Mouse (Mus musculus): ENCODE results near the gene Rho. TPM values are rescaled to one million over a fixed set of nuclear protein-coding genes. Genes with fewer than 3 reads are reported as not detected.

The Rho gene
- polyA plus RNA-seq, 1 experiment from 2014 or later: 0.19 TPM

DNA sequence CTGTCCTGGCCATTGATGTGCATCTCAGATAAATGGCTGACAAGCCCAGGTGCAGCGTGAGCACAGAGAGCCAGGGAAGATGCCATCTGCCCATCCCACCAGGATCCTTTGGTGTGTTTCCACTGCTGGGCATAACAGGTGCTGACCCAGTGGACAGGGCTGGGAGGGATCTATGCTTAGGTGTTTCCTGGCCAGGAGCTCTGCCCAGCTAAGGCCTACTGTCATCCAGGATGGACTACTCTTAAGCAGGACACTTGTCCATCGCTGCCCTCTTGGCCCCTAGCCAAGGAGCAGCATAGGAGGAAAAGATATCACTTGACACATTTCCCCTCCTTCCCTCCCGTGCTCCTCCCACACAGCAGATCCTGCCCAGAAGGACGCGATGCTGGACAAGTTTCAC lies 14.9 kb upstream of the Rho start:
- no peak overlapping the region for H3K9ac ChIP-seq (replicated peaks)
- H3K4me1 ChIP-seq: peaks cover 50% of the 10 kb centered on the region
- H3K9me3 ChIP-seq: no peaks in the 10 kb centered on the region
- H3K4me2 ChIP-seq (replicated peaks): no peak overlapping the region
- H3K27me3 ChIP-seq: no peaks in the 10 kb centered on the region
- H3K36me3 ChIP-seq: no peaks in the 10 kb centered on the region
- peak overlapping the region; percentile 84; the same call in 1 of the 2 replicates for H3K27ac ChIP-seq (replicated peaks)
- H3K4me3 ChIP-seq: no peak overlapping the region
- 85% methylated on average over 5 of the region's 5 CpGs for WGBS
- ATAC-seq (replicated peaks): no peak

DNA sequence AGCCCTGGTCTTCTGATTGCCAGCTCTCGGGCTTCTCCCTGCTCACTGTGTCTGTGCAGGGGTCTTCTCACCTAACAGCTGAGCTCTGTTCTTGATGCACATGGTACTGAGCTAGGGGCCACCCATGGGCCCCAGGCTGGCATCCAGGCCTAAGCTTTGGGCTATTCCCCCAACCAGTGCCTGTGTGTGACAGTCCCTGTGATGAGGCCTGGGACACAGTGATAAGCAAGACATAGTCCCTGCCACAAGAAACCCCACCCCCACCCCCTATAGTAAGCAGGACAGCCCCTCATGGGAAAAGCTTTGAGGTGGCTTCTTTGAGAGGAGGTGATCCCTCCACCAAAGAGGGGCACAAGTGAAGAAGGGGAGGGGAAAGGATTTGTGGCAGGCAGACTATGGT lies 12.9 kb upstream of the Rho start:
- H3K9me3 ChIP-seq: no peaks in the 10 kb centered on the region
- no peak for ATAC-seq (replicated peaks)
- 93% methylated on average over 1 of the region's 1 CpGs for WGBS

DNA sequence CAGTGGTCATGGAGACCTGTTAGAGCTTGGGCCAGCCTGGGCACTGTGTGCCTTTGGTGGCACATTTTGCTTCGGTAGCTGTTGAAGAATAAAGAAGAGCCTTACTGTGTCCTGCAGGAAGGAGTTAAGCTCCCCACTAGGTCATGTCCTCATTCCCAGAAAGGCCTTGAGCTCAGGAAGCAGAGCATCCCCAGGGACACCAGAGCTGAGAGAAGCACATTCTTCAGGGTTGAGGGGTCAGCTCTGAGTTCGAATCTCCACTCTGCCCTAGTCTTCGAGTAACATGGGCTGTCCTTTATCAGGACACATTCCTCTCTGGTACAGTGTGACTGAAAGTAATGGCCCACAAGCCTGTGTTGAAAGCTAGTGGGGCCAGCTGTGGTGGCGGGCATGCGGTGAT lies 11.7 kb upstream of the Rho start:
- H3K4me2 ChIP-seq (replicated peaks): no peak overlapping the region
- H3K4me1 ChIP-seq: peaks cover 21% of the 10 kb centered on the region
- ATAC-seq (replicated peaks): no peak
- no peaks in the 10 kb centered on the region for H3K9me3 ChIP-seq
- no peak overlapping the region for H3K4me3 ChIP-seq
- H3K27ac ChIP-seq (replicated peaks): no peak overlapping the region
- WGBS: 87% methylated on average over 5 of the region's 5 CpGs
- no peaks in the 10 kb centered on the region for H3K27me3 ChIP-seq
- H3K36me3 ChIP-seq: no peaks in the 10 kb centered on the region
- H3K9ac ChIP-seq (replicated peaks): no peak overlapping the region

More for the DNA sequence above, 12.9 kb upstream of the Rho start:
- Histone ChIP-seq H3K27me3 (no peaks in the 10 kb centered on the region), H3K4me2 (replicated peaks) (no peak overlapping the region), H3K36me3 (no peaks in the 10 kb centered on the region), H3K27ac (replicated peaks) (no peak overlapping the region), H3K9ac (replicated peaks) (no peak overlapping the region), H3K4me3 (no peak overlapping the region), H3K4me1 (peaks cover 34% of the 10 kb centered on the region)

DNA sequence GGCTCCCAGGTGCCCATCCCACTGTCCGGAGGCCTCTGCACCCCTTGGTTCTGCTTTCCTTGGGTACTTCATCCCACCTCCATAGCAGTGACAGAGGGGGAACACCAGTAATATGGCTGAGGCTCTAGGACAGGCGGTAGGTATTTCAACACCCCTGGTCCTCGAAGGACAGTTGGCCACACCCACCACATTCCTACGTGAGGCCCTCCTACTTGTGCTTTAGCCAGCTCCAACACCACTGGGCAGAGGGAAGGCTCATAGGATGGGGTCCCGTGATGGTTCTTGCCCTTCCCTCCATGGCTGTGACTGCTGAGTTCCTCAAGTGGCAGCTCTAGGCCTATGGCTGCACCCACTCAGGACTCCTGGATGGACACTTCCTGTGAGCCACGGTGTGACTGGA lies 6.7 kb upstream of the Rho start:
- Histone ChIP-seq H3K9me3 (no peaks in the 10 kb centered on the region), H3K36me3 (no peaks in the 10 kb centered on the region), H3K9ac (replicated peaks) (no peak overlapping the region), H3K4me3 (no peak overlapping the region), H3K4me1 (peaks cover 32% of the 10 kb centered on the region), H3K27ac (replicated peaks) (no peak overlapping the region), H3K27me3 (no peaks in the 10 kb centered on the region), H3K4me2 (replicated peaks) (no peak overlapping the region)
- ATAC-seq (replicated peaks): no peak
- 54% methylated on average over 6 of the region's 6 CpGs for WGBS

- no peaks in the 10 kb centered on the region for H3K36me3 ChIP-seq
- H3K9me3 ChIP-seq: no peaks in the 10 kb centered on the region
- H3K4me3 ChIP-seq: no peak overlapping the region
- H3K4me2 ChIP-seq (replicated peaks): no peak overlapping the region
- H3K27ac ChIP-seq (replicated peaks): peak overlapping the region; percentile 88
- H3K9ac ChIP-seq (replicated peaks): no peak overlapping the region
- 21% methylated on average over 10 of the region's 10 CpGs for WGBS
- no peaks in the 10 kb centered on the region for H3K27me3 ChIP-seq
- no peak for ATAC-seq (replicated peaks)
- H3K4me1 ChIP-seq: peaks cover 32% of the 10 kb centered on the region
Observed at GRCm38 (mm10) chr6:115926416-115926815, 5.1 kb upstream of the Rho start.

DNA sequence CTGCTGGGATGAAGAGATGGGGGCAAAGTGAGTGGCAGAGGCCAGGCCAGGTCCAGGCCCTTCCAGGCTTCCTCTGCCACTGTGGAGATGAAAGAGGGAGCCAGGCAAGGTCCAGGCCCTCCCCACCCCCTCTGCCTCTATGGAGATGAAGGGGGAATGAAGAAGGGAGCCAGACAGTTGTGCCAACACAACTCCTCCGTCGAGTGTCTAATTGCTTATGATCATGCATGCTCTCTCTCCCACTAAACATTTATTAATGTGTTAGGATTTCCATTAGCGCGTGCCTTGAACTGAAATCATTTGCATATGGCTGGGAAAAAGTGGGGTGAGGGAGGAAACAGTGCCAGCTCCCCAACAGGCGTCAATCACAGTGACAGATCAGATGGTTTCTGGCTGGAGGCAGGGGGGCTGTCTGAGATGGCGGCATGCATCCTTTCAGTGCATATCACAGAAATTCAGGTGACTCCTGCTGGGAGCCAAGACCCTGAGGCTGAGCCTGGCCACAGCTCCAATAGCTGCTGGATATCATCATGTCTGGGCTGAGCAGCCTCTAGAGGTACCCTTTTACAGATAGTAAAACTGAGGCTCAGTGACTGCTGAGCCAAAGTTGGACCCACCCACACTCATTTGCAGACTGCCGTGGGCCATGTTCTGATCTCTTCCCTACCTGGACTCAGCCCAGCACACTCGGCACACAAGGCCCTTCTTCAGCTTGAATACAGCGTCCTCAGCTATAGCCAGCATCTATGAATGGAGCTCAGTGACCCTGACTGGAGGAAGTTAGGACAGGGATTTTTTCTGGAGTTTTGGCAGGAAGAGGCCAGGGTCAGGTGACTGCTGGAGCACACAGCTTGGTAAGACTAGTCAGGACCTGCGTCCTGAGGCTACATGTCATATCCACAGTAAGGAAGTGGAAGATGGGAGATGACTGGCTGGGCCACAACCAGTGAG lies 4.0 kb upstream of the Rho start:
- Histone ChIP-seq H3K4me3 (no peak overlapping the region), H3K9ac (replicated peaks) (no peak overlapping the region), H3K4me2 (replicated peaks) (no peak overlapping the region), H3K36me3 (no peaks in the 10 kb centered on the region), H3K9me3 (no peaks in the 10 kb centered on the region), H3K27me3 (no peaks in the 10 kb centered on the region), H3K4me1 (peaks cover 32% of the 10 kb centered on the region), H3K27ac (replicated peaks) (peak overlapping the region; percentile 88)
- ATAC-seq (replicated peaks): peak; percentile 74
- 35% methylated on average over 10 of the region's 10 CpGs for WGBS

- WGBS: 71% methylated on average over 5 of the region's 5 CpGs
- Histone ChIP-seq H3K4me1 (peaks cover 32% of the 10 kb centered on the region), H3K4me2 (replicated peaks) (no peak overlapping the region), H3K9ac (replicated peaks) (no peak overlapping the region), H3K36me3 (no peaks in the 10 kb centered on the region), H3K4me3 (no peak overlapping the region), H3K27ac (replicated peaks) (no peak overlapping the region), H3K9me3 (no peaks in the 10 kb centered on the region), H3K27me3 (no peaks in the 10 kb centered on the region)
- no peak for ATAC-seq (replicated peaks)
Observed at GRCm38 (mm10) chr6:115930018-115930417, 1.5 kb upstream of the Rho start.

GRCm38 (mm10) chr6:115932391-115932790 lies 843 bp downstream of the Rho start:
- H3K4me2 ChIP-seq (replicated peaks): no peak overlapping the region
- ATAC-seq (replicated peaks): no peak
- H3K9ac ChIP-seq (replicated peaks): no peak overlapping the region
- no peaks in the 10 kb centered on the region for H3K36me3 ChIP-seq
- H3K27ac ChIP-seq (replicated peaks): no peak overlapping the region
- peaks cover 11% of the 10 kb centered on the region for H3K4me1 ChIP-seq
- H3K9me3 ChIP-seq: no peaks in the 10 kb centered on the region
- no peak overlapping the region for H3K4me3 ChIP-seq
- 95% methylated on average over 3 of the region's 3 CpGs for whole genome bisulfite sequencing
- no peaks in the 10 kb centered on the region for H3K27me3 ChIP-seq

GRCm38 (mm10) chr6:115935544-115935943 lies 4.0 kb downstream of the Rho start:
- H3K27me3 ChIP-seq: no peaks in the 10 kb centered on the region
- no peak overlapping the region for H3K4me3 ChIP-seq
- WGBS: 76% methylated on average over 8 of the region's 8 CpGs
- ATAC-seq (replicated peaks): no peak
- H3K27ac ChIP-seq (replicated peaks): no peak overlapping the region
- no peak overlapping the region for H3K9ac ChIP-seq (replicated peaks)
- H3K36me3 ChIP-seq: no peaks in the 10 kb centered on the region
- no peaks in the 10 kb centered on the region for H3K9me3 ChIP-seq
- no peaks in the 10 kb centered on the region for H3K4me1 ChIP-seq
- no peak overlapping the region for H3K4me2 ChIP-seq (replicated peaks)

DNA sequence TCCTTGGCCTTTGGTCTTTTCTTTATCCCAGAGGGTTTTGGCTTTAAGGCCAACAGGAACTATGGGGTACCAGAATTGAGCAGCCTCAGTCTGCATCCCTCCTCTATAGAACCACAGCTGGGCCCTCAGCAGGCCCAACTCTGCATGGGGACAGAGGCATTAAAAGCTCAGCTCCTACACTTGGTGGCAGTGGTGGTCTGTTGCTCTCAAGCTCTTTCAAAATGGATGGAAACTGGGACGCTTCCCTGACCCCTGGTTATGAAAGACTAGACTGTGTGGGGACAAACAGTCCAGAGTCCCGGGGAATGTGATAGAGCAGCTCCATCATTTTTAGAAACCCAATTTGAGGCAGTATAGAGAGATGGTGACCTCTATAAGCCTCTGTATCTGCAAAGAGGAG lies 6.5 kb downstream of the Rho start:
- H3K27ac ChIP-seq (replicated peaks): no peak overlapping the region
- no peak for ATAC-seq (replicated peaks)

DNA sequence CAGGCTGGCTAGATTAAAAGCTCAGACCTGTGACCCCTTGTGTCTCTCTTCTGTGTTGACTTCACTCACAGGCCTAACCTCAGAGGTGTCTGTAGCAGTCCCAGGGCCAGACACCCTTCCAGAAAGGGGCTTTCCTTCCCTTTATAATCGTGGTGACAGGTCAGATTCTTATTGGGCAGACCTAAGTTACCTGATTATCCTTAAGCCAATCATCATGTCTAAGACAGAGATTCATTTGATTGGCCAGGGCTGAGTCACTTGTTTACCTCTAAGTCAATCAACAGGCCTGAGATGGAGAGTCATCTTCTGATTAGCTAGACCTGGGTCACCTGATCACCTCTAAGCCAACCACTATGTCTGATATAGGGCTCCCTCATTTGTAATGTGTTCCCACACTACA lies 7.2 kb downstream of the Rho start:
- Histone ChIP-seq H3K9me3 (no peaks in the 10 kb centered on the region), H3K4me1 (peaks cover 3% of the 10 kb centered on the region; the same call in 1 of the 2 replicates), H3K4me3 (no peak overlapping the region), H3K27me3 (no peaks in the 10 kb centered on the region), H3K9ac (replicated peaks) (no peak overlapping the region), H3K36me3 (no peaks in the 10 kb centered on the region), H3K4me2 (replicated peaks) (no peak overlapping the region), H3K27ac (replicated peaks) (no peak overlapping the region)
- ATAC-seq (replicated peaks): no peak
- WGBS: 70% methylated on average over 1 of the region's 1 CpGs

More for the DNA sequence above, 6.5 kb downstream of the Rho start:
- H3K27me3 ChIP-seq: no peaks in the 10 kb centered on the region
- H3K4me2 ChIP-seq (replicated peaks): no peak overlapping the region
- H3K36me3 ChIP-seq: no peaks in the 10 kb centered on the region
- no peaks in the 10 kb centered on the region for H3K9me3 ChIP-seq
- peaks cover 3% of the 10 kb centered on the region; the same call in 1 of the 2 replicates for H3K4me1 ChIP-seq
- 95% methylated on average over 2 of the region's 2 CpGs for WGBS
- H3K4me3 ChIP-seq: no peak overlapping the region
- H3K9ac ChIP-seq (replicated peaks): no peak overlapping the region

GRCm38 (mm10) chr6:115940603-115941002 lies 9.1 kb downstream of the Rho start:
- no peak overlapping the region for H3K9ac ChIP-seq (replicated peaks)
- H3K36me3 ChIP-seq: no peaks in the 10 kb centered on the region
- H3K27ac ChIP-seq (replicated peaks): no peak overlapping the region
- no peak overlapping the region for H3K4me3 ChIP-seq
- no peaks in the 10 kb centered on the region for H3K27me3 ChIP-seq
- no peak for ATAC-seq (replicated peaks)
- H3K9me3 ChIP-seq: no peaks in the 10 kb centered on the region
- WGBS: 76% methylated on average over 1 of the region's 1 CpGs
- peaks cover 3% of the 10 kb centered on the region; the same call in 1 of the 2 replicates for H3K4me1 ChIP-seq
- no peak overlapping the region for H3K4me2 ChIP-seq (replicated peaks)

Data from forebrain, embryonic 15.5 days (tissue).